Mouse (Mus musculus): ENCODE measurements around the gene Atp11c. TPM values are rescaled to one million over a fixed set of nuclear protein-coding genes. Genes with fewer than 3 reads are reported as not detected.

Gene Atp11c
- total RNA-seq, 2 experiments from 2014 or later: 9.6 to 10.0 TPM

Small RNA genes within 50 kb of the gene (microRNA-seq; reads per million reads assigned to microRNA genes)
- 61.6 to 102 reads per million in 2 experiments for gene Mir505

Other genes starting within 250 kb of the Atp11c start
- not detected for gene Gm7073, start 53.4 kb downstream of the Atp11c start, total RNA-seq (2021)